Mouse (Mus musculus) spleen, adult 2 months (tissue): ENCODE measurements at regions not wholly inside any gene's neighbourhood (a gene's known extent, or its start where the extent isn't known, plus 50 kb on each side); places are given as distances from the start of the nearest gene placed in this dataset.

ENCODE experiments used
- CTCF ChIP-seq: fragments of 200-500 bp; IDR thresholded peaks from 2 replicates; pipeline ENCODE4 v1.5.1; 2011; ENCODE audit warnings: mild to moderate bottlenecking, inconsistent platforms; ENCODE audit not compliant: insufficient read depth, insufficient read length, insufficient replicate concordance; ENCODE audit errors: extremely low read depth
- POLR2A ChIP-seq: fragments of 200-500 bp; IDR thresholded peaks from 2 replicates; pipeline ENCODE4 v1.6.1; 2011; ENCODE audit warnings: low read depth, low read length, inconsistent platforms

DNA sequence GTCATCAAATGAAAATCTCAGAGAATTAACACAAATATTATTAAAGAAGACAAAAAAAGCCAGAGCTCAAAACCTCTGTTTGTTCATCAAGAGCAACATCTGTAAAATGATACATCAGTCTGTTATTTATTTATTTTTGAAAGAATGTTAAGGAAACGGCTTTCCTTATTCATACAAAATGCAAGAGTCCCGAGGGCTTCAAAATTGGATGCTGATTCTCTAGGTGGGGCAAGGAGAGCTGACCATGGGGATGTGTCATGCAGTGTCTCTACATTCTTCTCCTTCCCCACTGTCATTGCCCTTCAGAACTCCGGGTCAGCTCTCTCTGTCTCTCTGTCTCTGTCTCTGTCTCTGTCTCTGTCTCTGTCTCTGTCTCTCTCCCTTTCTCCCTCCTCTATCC, 65.8 kb downstream of the Sox9 start:
- TF ChIP-seq POLR2A (no peak), CTCF (no peak)
